Mouse (Mus musculus) cortical plate, adult 2 months (tissue): Measurements from ENCODE around the gene Ccdc69.

Experiments used
- CTCF ChIP-seq: fragments of 200-500 bp; IDR thresholded peaks from 2 replicates; pipeline ENCODE4 v1.5.1; 2011; ENCODE audit warnings: mild to moderate bottlenecking, control low read depth, low read length; ENCODE audit not compliant: insufficient read depth; ENCODE audit errors: extremely low read depth
- POLR2A ChIP-seq: fragments of 200-500 bp; IDR thresholded peaks from 2 replicates; pipeline ENCODE4 v1.6.1; 2011; ENCODE audit warnings: mild to moderate bottlenecking, low read length, control low read depth; ENCODE audit not compliant: insufficient read depth; ENCODE audit errors: extremely low read depth

- TF ChIP-seq POLR2A (no peak), CTCF (no peak)
These were observed 62.7 kb downstream of the Ccdc69 start for GRCm38 (mm10) chr11:55015264-55015663.
